Mouse (Mus musculus): Measurements from ENCODE around the gene Gys2.
A peak's percentile ranks its signal among the peaks of the same experiment; 100 is the strongest.

DNA sequence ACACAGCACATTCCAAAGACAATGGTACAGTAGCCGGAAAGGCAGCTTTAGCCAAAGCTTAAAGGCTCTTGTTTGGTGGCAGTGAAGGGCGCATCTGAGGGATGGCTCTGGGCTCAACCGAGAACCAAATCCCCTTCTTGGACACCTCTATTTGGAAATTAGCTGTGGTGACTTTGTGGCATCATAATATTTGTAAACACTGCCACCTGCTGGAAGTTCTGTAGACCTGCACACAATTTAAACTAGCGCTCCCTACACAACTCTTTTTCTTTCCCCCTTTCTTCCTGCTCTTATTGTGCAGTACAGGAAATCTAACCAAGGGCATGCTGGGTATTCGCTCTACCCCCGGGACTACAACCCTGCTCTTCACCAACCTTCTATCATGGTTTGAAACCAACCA lies 46.2 kb upstream of the Gys2 start:
- TF ChIP-seq CTCF (IDR thresholded peaks at IDR 0.05; ENCODE audit: extremely low read depth, insufficient read length, insufficient replicate concordance, low read depth, low read length): peak; percentile 46; the same call in 1 of the 2 replicates
- no peak for TF ChIP-seq POLR2A (IDR thresholded peaks at IDR 0.05; ENCODE audit: low read depth, low read length)
